Mouse (Mus musculus): Measurements from ENCODE around the gene Kif14.
"Not testable (repeated sequence)": the region's sequence is repeated elsewhere in the genome, so short reads cannot be mapped to it uniquely, and the experiment has no call there.

Gene Kif14

GRCm38 (mm10) chr1:136555892-136556291 lies 89.7 kb downstream of the Kif14 start:
- no peak for DNase-seq (ENCODE audit: low read depth, low spot score)

GRCm38 (mm10) chr1:136556643-136557042 lies 90.5 kb downstream of the Kif14 start:
- DNase-seq (ENCODE audit: low read depth, low spot score): not testable (repeated sequence)

- DNase-seq (ENCODE audit: low read depth, low spot score): no peak
These were observed 91.3 kb downstream of the Kif14 start for GRCm38 (mm10) chr1:136557436-136557835.

GRCm38 (mm10) chr1:136558762-136559161 lies 92.6 kb downstream of the Kif14 start:
- no peak for DNase-seq (ENCODE audit: low read depth, low spot score)

- no peak for DNase-seq (ENCODE audit: low read depth, low spot score)
These were observed 93.1 kb downstream of the Kif14 start for GRCm38 (mm10) chr1:136559284-136559683.

- DNase-seq (ENCODE audit: low read depth, low spot score): no peak
These were observed 93.6 kb downstream of the Kif14 start for GRCm38 (mm10) chr1:136559774-136560173.

- no peak for DNase-seq (ENCODE audit: low read depth, low spot score)
These were observed 95.7 kb downstream of the Kif14 start for GRCm38 (mm10) chr1:136561823-136562222.

- DNase-seq (ENCODE audit: low read depth, low spot score): no peak
These were observed 97.0 kb downstream of the Kif14 start for GRCm38 (mm10) chr1:136563149-136563548.

- DNase-seq (ENCODE audit: low read depth, low spot score): no peak
These were observed 98.8 kb downstream of the Kif14 start for GRCm38 (mm10) chr1:136564963-136565362.

GRCm38 (mm10) chr1:136566386-136566785 lies 100.2 kb downstream of the Kif14 start:
- DNase-seq (ENCODE audit: low read depth, low spot score): no peak

GRCm38 (mm10) chr1:136567641-136568040 lies 101.5 kb downstream of the Kif14 start:
- no peak for DNase-seq (ENCODE audit: low read depth, low spot score)

- no peak for DNase-seq (ENCODE audit: low read depth, low spot score)
These were observed 102.6 kb downstream of the Kif14 start for GRCm38 (mm10) chr1:136568738-136569194.

- no peak for DNase-seq (ENCODE audit: low read depth, low spot score)
These were observed 103.1 kb downstream of the Kif14 start for GRCm38 (mm10) chr1:136569206-136569605.

GRCm38 (mm10) chr1:136569626-136570297 lies 103.6 kb downstream of the Kif14 start:
- no peak for DNase-seq (ENCODE audit: low read depth, low spot score)

- no peak for DNase-seq (ENCODE audit: low read depth, low spot score)
These were observed 104.1 kb downstream of the Kif14 start for GRCm38 (mm10) chr1:136570298-136570653.

- no peak for DNase-seq (ENCODE audit: low read depth, low spot score)
These were observed 104.8 kb downstream of the Kif14 start for GRCm38 (mm10) chr1:136570976-136571375.

GRCm38 (mm10) chr1:136571530-136571929 lies 105.4 kb downstream of the Kif14 start:
- DNase-seq (ENCODE audit: low read depth, low spot score): no peak

GRCm38 (mm10) chr1:136577890-136578663 lies 111.9 kb downstream of the Kif14 start:
- no peak for DNase-seq (ENCODE audit: low read depth, low spot score)

GRCm38 (mm10) chr1:136579360-136579759 lies 113.2 kb downstream of the Kif14 start:
- no peak for DNase-seq (ENCODE audit: low read depth, low spot score)

GRCm38 (mm10) chr1:136580266-136580665 lies 114.1 kb downstream of the Kif14 start:
- DNase-seq (ENCODE audit: low read depth, low spot score): no peak

Data from brain, embryonic 18.5 days (tissue).